Mouse (Mus musculus) G1E (cell line): Measurements from ENCODE around the gene Rpl41. TPM values are rescaled to one million over a fixed set of nuclear protein-coding genes. Genes with fewer than 3 reads are reported as not detected.
A peak's percentile ranks its signal among the peaks of the same experiment; 100 is the strongest.

Source experiments
- ATAC-seq: 2 replicates; pipeline ENCODE4 v1.8.0; 2016; ENCODE audit warnings: mild to moderate bottlenecking; ENCODE audit not compliant: insufficient number of reproducible peaks, poor library complexity, low FRiP score, severe bottlenecking; ENCODE audit errors: extremely low read depth
- DNase-seq: peaks from one replicate; pipeline ENCODE4 v3.0.0; 2012; ENCODE audit warnings: low spot score
- H3K27me3 ChIP-seq: 2 replicates; pipeline ENCODE4 v1.6.1; 2012; ENCODE audit warnings: mild to moderate bottlenecking, low read length, inconsistent platforms; ENCODE audit not compliant: insufficient read depth
- H3K36me3 ChIP-seq: replicated peaks from 2 replicates; pipeline ENCODE3; 2012; ENCODE audit warnings: mild to moderate bottlenecking, inconsistent platforms
- H3K4me1 ChIP-seq: 2 replicates; pipeline ENCODE4 v1.6.1; 2012; ENCODE audit warnings: low read depth, low read length, inconsistent platforms, mixed read lengths; ENCODE audit not compliant: insufficient read depth
- H3K4me3 ChIP-seq: 2 replicates; pipeline ENCODE4 v1.5.1; 2012; ENCODE audit warnings: low read depth, mild to moderate bottlenecking, inconsistent platforms, low read length, moderate library complexity, mixed read lengths
- H3K9me3 ChIP-seq: replicated peaks from 2 replicates; pipeline ENCODE4 v1.6.1; 2012; ENCODE audit warnings: inconsistent platforms
- CTCF ChIP-seq: IDR thresholded peaks from 2 replicates; pipeline ENCODE4 v1.5.1; 2012; ENCODE audit warnings: low read depth, low read length, inconsistent platforms, mixed read lengths
- GATA1 ChIP-seq: IDR thresholded peaks from 2 replicates; pipeline ENCODE4 v1.6.1; 2012; ENCODE audit warnings: borderline replicate concordance, low read length, inconsistent platforms, mixed read lengths
- GATA2 ChIP-seq: IDR thresholded peaks from 2 replicates; pipeline ENCODE4 v1.6.1; 2012; ENCODE audit warnings: low read depth, low read length, inconsistent platforms, borderline replicate concordance
- POLR2AphosphoS5 ChIP-seq: IDR thresholded peaks from 2 replicates; pipeline ENCODE4 v1.6.1; 2012; ENCODE audit warnings: low read depth, low read length, inconsistent platforms; ENCODE audit not compliant: insufficient replicate concordance
- TAL1 ChIP-seq: conservative IDR thresholded peaks from 2 replicates; pipeline ENCODE4 v1.6.1; 2012; ENCODE audit warnings: low read depth, low read length, inconsistent platforms, mixed read lengths
- polyA plus RNA-seq: library from polyadenylated mRNA; stranded (reverse); fragments of >175 nt; gene quantifications from 2 replicates; pipeline ENCODE4 v1.2.3, GENCODE M21; 2012
- total RNA-seq, 2 experiments: library from RNA; stranded (forward) in 1 of 2; stranded (reverse) in 1 of 2; fragments of 200-1000 nt in 1 of 2; fragments of >200 nt in 1 of 2; fragmentation: Nextera tagmentation in 1 of 2; gene quantifications; 2 replicates each; pipeline ENCODE4 v1.2.3; 2014 to 2017

The Rpl41 gene
- total and polyA plus RNA-seq, 3 experiments: 2,736 to 11,415 (median 5,596) TPM

DNA sequence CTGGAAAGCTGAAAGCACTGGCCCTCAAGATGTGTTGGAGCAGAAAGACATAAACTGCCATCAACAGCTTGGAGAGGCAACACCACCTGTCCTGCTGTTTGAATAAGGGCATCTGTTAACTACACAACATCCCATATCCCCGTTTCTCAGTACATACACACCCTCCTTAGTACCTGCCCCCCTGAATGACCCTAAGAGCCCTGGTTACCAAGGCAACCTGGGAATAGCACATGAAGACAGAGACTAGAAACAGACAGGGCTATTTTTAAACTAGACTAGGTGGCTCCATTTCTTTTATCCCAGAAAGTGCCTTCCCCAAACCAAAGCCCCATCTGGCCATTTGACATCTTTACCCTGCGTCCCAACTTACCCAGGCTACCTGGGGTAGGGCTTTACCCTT is 6.0 kb downstream of the Rpl41 start:
- Histone ChIP-seq H3K4me1 (peaks cover 41% of the 10 kb centered on the region), H3K9me3 (no peaks in the 10 kb centered on the region), H3K27me3 (no peaks in the 10 kb centered on the region), H3K4me3 (no peak overlapping the region), H3K36me3 (peaks cover 53% of the 10 kb centered on the region)
- no peak for DNase-seq
- ATAC-seq: no peak
- TF ChIP-seq POLR2AphosphoS5: no peak
- TF ChIP-seq GATA1: no peak
- TF ChIP-seq CTCF: no peak
- TF ChIP-seq TAL1: no peak
- TF ChIP-seq GATA2: no peak

- DNase-seq (no peak), ATAC-seq (no peak)
- Histone ChIP-seq H3K4me1 (peaks cover 31% of the 10 kb centered on the region), H3K4me3 (no peak overlapping the region), H3K27me3 (no peaks in the 10 kb centered on the region), H3K36me3 (peaks cover 24% of the 10 kb centered on the region), H3K9me3 (0 out of 2 replicates have a peak, but pooled peaks cover 2% of the 10 kb centered on the region)
- TF ChIP-seq GATA2 (no peak), POLR2AphosphoS5 (no peak), CTCF (no peak), GATA1 (no peak), TAL1 (no peak)
Observed at GRCm38 (mm10) chr10:128538340-128538870, 10.7 kb downstream of the Rpl41 start.

DNA sequence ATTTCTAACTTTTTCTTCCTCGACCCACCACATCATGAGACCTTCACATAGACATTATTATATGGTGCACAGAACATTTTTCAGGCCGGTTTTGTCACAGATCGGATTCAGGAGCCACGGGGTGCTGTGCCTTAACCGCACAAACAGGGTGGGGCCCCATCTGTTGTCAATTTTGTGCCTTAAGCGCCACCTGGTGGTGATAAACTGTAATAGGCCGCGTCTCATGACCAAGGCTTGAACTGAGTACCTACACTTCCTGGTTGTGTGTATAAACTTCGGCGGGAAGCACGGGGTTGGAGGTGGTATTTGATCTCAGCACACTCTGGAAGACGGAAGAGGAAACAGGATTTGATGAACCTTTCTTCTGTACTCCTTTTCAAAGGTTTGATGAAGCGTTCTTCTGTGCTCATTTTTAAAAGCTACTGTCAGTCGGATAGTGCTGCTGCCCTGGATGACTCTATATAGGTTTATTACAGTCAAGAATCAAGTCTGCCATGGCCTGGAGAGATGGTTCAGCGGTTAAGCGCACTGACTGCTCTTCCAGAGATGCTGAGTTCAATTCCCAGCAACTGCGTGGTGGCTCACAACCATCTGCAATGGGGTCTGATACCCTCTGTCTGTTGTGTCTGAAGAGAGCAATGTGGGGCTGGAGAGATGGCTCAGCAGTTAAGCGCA is 12.7 kb downstream of the Rpl41 start:
- Histone ChIP-seq H3K36me3 (peaks cover 6% of the 10 kb centered on the region), H3K4me1 (peaks cover 26% of the 10 kb centered on the region), H3K27me3 (0 out of 2 replicates have a peak, but pooled peaks cover 4% of the 10 kb centered on the region), H3K4me3 (peak overlapping the region; percentile 20; the same call in 1 of the 2 replicates), H3K9me3 (0 out of 2 replicates have a peak, but pooled peaks cover 2% of the 10 kb centered on the region)
- ATAC-seq: peak; percentile 83
- TF ChIP-seq GATA2 (no peak), GATA1 (no peak), TAL1 (no peak), CTCF (peak; percentile 71), POLR2AphosphoS5 (no peak)
- DNase-seq: peak; percentile 68

DNA sequence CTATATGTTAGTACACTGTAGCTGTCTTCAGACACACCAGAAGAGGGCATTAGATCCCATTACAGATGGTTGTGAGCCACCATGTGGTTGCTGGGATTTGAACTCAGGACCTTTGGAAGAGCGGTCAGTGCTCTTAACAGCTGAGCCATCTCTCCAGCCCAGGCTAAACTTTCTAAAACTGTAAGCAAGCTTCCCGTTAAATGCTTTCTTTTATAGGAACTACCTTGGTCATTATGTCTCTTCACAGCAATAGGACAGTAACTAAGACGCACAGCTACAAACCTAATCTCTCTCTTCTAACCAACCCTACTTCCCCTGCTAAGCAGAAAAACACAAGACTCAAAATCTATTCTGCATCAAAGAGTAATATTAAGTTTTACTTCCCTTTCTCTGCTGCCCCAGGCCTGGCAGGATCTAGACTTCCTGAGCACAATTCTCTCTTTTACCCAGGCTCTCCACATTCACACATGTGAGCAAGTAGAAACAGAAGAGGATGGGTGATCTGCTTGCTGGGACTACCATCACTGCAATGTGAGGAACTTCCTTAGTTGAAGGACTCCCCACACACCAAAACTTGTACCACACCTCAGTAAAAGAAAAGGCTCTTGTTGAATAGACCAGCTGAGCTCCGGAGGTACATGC is 13.4 kb downstream of the Rpl41 start:
- DNase-seq (no peak), ATAC-seq (no peak)
- TF ChIP-seq GATA2 (no peak), CTCF (no peak), TAL1 (no peak), POLR2AphosphoS5 (no peak), GATA1 (no peak)
- Histone ChIP-seq H3K9me3 (0 out of 2 replicates have a peak, but pooled peaks cover 2% of the 10 kb centered on the region), H3K4me1 (peaks cover 26% of the 10 kb centered on the region), H3K36me3 (no peaks in the 10 kb centered on the region), H3K27me3 (peaks cover 9% of the 10 kb centered on the region; the same call in 1 of the 2 replicates), H3K4me3 (no peak overlapping the region)

DNA sequence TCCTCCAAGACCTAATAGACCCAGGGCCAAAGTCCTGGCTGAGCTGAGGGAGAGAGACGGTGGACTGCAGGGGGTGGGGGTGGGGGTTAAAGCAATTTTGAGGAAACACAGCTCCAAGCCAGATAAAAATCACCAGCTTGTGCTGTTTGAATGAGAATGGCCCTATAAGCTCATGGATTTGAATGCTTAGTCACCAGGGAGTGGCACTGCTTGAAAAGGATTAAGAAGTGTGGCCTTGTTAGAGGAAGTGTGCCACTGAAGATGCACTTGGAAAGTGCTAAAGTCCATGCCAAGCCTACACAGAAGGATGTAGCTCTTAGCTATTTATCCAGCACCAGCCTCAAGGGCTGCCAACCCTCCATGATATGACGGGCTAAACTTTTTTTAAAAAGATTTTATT is 13.9 kb downstream of the Rpl41 start:
- no peak for ATAC-seq
- DNase-seq: no peak
- no peak overlapping the region for H3K4me3 ChIP-seq

More for the DNA sequence above, 13.9 kb downstream of the Rpl41 start:
- H3K27me3 ChIP-seq: peaks cover 14% of the 10 kb centered on the region; the same call in 1 of the 2 replicates
- TF ChIP-seq TAL1 (no peak), POLR2AphosphoS5 (no peak), GATA1 (no peak), CTCF (no peak), GATA2 (no peak)
- peaks cover 26% of the 10 kb centered on the region for H3K4me1 ChIP-seq
- no peaks in the 10 kb centered on the region for H3K36me3 ChIP-seq
- H3K9me3 ChIP-seq: 0 out of 2 replicates have a peak, but pooled peaks cover 2% of the 10 kb centered on the region
